Mouse (Mus musculus) left cerebral cortex, adult 11 months (tissue): ENCODE results near the gene Tox2.

Source experiments
- DNase-seq: peaks from one replicate; pipeline ENCODE4 v3.0.0; 2022; ENCODE audit warnings: low spot score

Gene Tox2

GRCm38 (mm10) chr2:163364785-163365541 is 162.0 kb downstream of the Tox2 start:
- DNase-seq, result no peak

GRCm38 (mm10) chr2:163370175-163370574 is 167.2 kb downstream of the Tox2 start:
- DNase-seq, result no peak

- DNase-seq, result no peak
Observed at GRCm38 (mm10) chr2:163372627-163373026, 169.7 kb downstream of the Tox2 start.
